Mouse (Mus musculus) heart, embryonic 16.5 days (tissue): ENCODE measurements around the gene Man2a1. TPM values are rescaled to one million over a fixed set of nuclear protein-coding genes. Genes with fewer than 3 reads are reported as not detected.

Source experiments
- ATAC-seq: fragments of 200-750 bp; cut with Nextera tagmentation; replicated peaks from 2 replicates; pipeline ENCODE4 v1.8.0; 2017; ENCODE audit warnings: moderate number of reproducible peaks; ENCODE audit not compliant: insufficient read depth, low FRiP score; ENCODE audit errors: extremely low read depth
- H3K27ac ChIP-seq: fragments of 300-500 bp; sonication (generic); 2 replicates; pipeline ENCODE4 v1.5.1; 2014; ENCODE audit warnings: mild to moderate bottlenecking, low read length, control low read depth, moderate library complexity
- H3K27me3 ChIP-seq: fragments of 300-500 bp; sonication (generic); 2 replicates; pipeline ENCODE4 v1.6.1; 2014; ENCODE audit warnings: low read length, mixed read lengths; ENCODE audit not compliant: control insufficient read depth, insufficient read depth
- H3K36me3 ChIP-seq: fragments of 300-500 bp; sonication (generic); 2 replicates; pipeline ENCODE4 v1.6.1; 2014; ENCODE audit not compliant: control insufficient read depth, insufficient read depth
- H3K4me1 ChIP-seq: fragments of 300-500 bp; sonication (generic); 2 replicates; pipeline ENCODE4 v1.6.1; 2014; ENCODE audit warnings: low read length, mixed read lengths; ENCODE audit not compliant: control insufficient read depth, insufficient read depth
- H3K4me2 ChIP-seq: fragments of 300-500 bp; sonication (generic); 2 replicates; pipeline ENCODE4 v1.6.1; 2014; ENCODE audit warnings: low read depth, mild to moderate bottlenecking, control low read depth, low read length
- H3K4me3 ChIP-seq: fragments of 300-500 bp; sonication (generic); 2 replicates; pipeline ENCODE4 v1.5.1; 2014; ENCODE audit warnings: mild to moderate bottlenecking, control low read depth, low read length
- H3K9ac ChIP-seq: fragments of 300-500 bp; sonication (generic); 2 replicates; pipeline ENCODE4 v1.6.1; 2014; ENCODE audit warnings: low read length, control low read depth
- H3K9me3 ChIP-seq: fragments of 300-500 bp; sonication (generic); replicated peaks from 2 replicates; pipeline ENCODE4 v1.6.1; 2016; ENCODE audit warnings: low read length; ENCODE audit not compliant: control insufficient read depth
- WGBS: fragments of 180-500 bp; shearing (Covaris S2); extraction: QIAGEN DNeasy Blood & Tissue Kit; methylation state at CpG from one replicate; pipeline ENCODE4 v1.1.7; 2014; 5-methylcytosine and 5-hydroxymethylcytosine counted together
- polyA plus RNA-seq: library from polyadenylated mRNA; unstranded; fragments of >200 nt; fragmentation: Nextera tagmentation; extraction: Ambion mirVana; gene quantifications from 2 replicates; pipeline ENCODE4 v1.2.1, GENCODE M21; 2015

Gene Man2a1
- polyA plus RNA-seq, 1 experiment from 2014 or later, result 6.9 TPM

DNA sequence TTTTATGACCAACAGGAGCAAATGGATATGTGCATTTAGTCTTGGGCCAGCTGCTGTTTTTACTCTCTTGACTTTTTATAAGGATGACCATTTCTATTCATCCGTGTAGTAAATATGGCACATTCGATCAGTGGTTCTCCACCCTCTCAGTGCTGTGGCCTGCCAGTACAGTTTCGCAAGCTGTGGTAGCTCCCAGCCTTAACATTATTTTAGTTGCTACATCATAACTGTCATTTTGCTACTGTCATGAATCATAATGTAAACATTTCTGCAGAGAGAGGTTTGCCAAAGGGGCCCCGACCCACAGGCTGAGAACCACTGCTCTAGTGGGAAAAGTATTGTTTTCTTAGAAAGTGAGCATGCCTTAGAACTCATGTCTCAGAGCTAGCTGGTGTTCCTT is 59.1 kb downstream of the Man2a1 start:
- no peaks in the 10 kb centered on the region; the same call in 1 of the 2 replicates for H3K27me3 ChIP-seq
- no peaks in the 10 kb centered on the region for H3K4me1 ChIP-seq
- 80% methylated on average over 4 of the region's 4 CpGs for WGBS
- ATAC-seq, result no peak
- H3K9ac ChIP-seq, result no peak overlapping the region
- no peak overlapping the region for H3K27ac ChIP-seq
- H3K9me3 ChIP-seq, result 0 out of 2 replicates have a peak, but pooled peaks cover 2% of the 10 kb centered on the region
- no peak overlapping the region for H3K4me3 ChIP-seq
- peaks cover 11% of the 10 kb centered on the region; the same call in 1 of the 2 replicates for H3K36me3 ChIP-seq
- no peak overlapping the region for H3K4me2 ChIP-seq

DNA sequence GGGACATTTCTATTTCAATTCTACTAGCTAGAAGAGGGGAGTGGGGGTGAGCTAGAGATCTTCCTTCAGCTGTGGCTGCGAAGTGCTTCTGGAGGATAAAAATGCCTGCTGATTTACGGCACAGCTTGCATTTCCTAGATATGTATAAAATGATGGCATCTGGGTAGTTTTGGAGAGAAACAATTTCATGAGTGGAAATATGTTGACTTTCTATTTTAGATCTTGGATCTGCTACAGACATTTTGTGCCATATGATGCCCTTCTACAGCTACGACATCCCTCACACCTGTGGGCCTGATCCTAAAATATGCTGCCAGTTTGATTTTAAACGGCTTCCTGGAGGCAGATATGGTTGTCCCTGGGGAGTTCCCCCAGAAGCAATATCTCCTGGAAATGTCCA is 66.0 kb downstream of the Man2a1 start:
- H3K36me3 ChIP-seq, result peaks cover 24% of the 10 kb centered on the region
- WGBS, result 79% methylated on average over 4 of the region's 4 CpGs
- H3K4me1 ChIP-seq, result no peaks in the 10 kb centered on the region
- no peak overlapping the region for H3K27ac ChIP-seq
- ATAC-seq, result no peak
- H3K4me3 ChIP-seq, result no peak overlapping the region
- no peaks in the 10 kb centered on the region for H3K27me3 ChIP-seq
- no peak overlapping the region for H3K9ac ChIP-seq
- H3K4me2 ChIP-seq, result no peak overlapping the region
- H3K9me3 ChIP-seq, result 0 out of 2 replicates have a peak, but pooled peaks cover 2% of the 10 kb centered on the region

DNA sequence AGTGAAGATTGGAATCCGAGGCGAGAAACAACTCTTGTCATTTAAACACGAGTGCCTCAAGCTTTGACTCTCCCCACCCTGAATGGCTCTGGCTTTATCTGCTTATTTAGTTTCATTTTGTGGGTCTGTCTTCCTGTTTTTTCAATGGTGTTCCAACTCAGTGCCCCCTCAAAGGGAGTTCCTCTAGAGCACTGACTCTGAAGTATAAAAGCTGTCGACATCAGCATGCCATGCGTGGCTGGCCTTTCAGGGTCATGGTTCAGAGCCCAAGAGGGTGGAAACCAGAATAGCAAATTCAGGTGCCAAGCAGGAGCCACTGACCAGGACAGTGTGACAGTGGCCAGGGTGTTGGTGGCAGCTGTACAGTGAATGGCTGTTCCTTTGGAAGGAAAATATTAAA is 68.0 kb downstream of the Man2a1 start:
- Histone ChIP-seq H3K4me3 (no peak overlapping the region), H3K27me3 (no peaks in the 10 kb centered on the region), H3K27ac (no peak overlapping the region), H3K4me1 (no peaks in the 10 kb centered on the region), H3K9me3 (no peaks in the 10 kb centered on the region), H3K9ac (no peak overlapping the region), H3K36me3 (peaks cover 35% of the 10 kb centered on the region), H3K4me2 (no peak overlapping the region)
- WGBS, result 64% methylated on average over 5 of the region's 5 CpGs
- no peak for ATAC-seq

DNA sequence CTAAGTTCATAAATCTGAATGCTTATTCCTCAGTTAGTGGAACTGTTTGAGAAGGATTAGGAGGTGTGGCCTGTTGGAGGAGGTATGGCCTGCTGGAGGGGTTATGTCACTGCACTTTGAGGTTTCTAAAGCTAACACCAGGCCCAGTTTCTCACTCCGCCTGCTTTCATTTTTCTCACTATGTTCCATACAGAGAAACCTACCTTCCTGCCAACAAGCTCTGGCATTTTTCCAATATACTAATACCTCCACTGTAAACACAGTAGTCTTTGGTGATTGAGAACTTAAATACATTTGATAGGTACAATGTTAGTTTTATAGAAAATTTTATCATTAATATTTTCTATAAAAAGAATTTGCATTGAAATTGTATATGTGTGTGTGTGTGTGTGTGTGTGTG is 73.9 kb downstream of the Man2a1 start:
- H3K9ac ChIP-seq, result no peak overlapping the region
- no peak for ATAC-seq
- H3K4me1 ChIP-seq, result peaks cover 6% of the 10 kb centered on the region
- no peak overlapping the region for H3K4me2 ChIP-seq
- peaks cover 43% of the 10 kb centered on the region for H3K36me3 ChIP-seq
- peaks cover 8% of the 10 kb centered on the region for H3K9me3 ChIP-seq
- no peaks in the 10 kb centered on the region for H3K27me3 ChIP-seq
- no peak overlapping the region for H3K27ac ChIP-seq
- WGBS, result 76% methylated on average over 1 of the region's 1 CpGs
- no peak overlapping the region for H3K4me3 ChIP-seq

DNA sequence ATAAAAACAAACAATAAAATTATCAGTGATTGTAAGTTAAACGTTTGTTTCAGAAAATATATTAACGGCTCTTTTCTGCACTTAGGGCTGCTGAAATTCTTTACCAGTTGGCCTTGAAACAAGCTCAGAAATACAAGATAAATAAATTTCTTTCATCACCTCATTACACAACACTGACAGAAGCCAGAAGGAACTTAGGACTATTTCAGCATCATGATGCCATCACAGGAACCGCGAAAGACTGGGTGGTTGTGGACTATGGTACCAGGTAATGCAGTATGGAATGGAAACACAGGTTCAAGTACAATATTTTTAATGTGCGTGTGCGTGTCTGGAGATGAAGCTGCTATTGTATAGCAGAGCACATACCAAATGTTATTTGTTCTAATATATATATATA is 74.4 kb downstream of the Man2a1 start:
- peaks cover 38% of the 10 kb centered on the region for H3K36me3 ChIP-seq
- H3K4me2 ChIP-seq, result no peak overlapping the region
- H3K27ac ChIP-seq, result no peak overlapping the region
- H3K27me3 ChIP-seq, result no peaks in the 10 kb centered on the region
- H3K4me1 ChIP-seq, result peaks cover 6% of the 10 kb centered on the region
- no peak overlapping the region for H3K4me3 ChIP-seq
- WGBS, result 65% methylated on average over 6 of the region's 6 CpGs
- H3K9ac ChIP-seq, result no peak overlapping the region
- 0 out of 2 replicates have a peak, but pooled peaks have one; percentile 46 for ATAC-seq
- H3K9me3 ChIP-seq, result peaks cover 8% of the 10 kb centered on the region

DNA sequence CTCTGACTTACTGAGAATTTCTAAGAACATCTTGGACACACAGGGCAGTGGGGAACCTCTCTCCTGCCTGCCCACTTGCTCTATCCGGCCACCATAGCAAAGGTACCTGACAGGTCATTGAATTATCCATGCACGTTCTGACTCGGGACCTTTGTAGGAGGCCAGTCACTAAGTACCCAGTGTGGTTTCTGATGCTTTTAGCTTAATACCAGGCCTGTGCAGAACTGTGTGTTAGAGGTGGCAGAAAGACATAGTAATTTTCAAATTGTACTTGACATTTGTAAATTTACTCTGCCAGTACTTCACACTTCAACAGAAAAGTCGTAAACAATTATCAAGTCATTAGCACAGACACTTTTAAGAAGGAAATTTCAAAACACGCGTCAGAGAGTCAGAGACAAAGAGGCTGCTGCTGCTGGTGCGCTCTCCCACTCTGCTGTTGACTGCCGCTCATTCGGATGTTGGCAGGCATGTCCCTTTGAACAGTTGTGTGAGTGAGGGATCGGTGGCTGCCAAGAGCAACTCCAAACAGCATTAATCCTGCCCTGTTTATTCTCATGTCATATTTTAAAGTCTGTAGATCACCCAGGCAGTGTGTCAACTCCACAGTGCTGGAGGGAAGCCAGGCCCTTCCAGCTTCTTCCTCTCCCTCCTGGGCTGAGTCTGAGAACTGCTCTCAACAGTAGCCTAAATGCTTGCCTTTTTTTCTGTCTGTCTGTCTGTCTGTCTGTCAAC is 76.4 kb downstream of the Man2a1 start:
- Histone ChIP-seq H3K4me2 (no peak overlapping the region; the same call in 1 of the 2 replicates), H3K9me3 (peaks cover 8% of the 10 kb centered on the region), H3K4me3 (no peak overlapping the region), H3K4me1 (peaks cover 6% of the 10 kb centered on the region), H3K9ac (no peak overlapping the region), H3K27me3 (no peaks in the 10 kb centered on the region), H3K36me3 (peaks cover 26% of the 10 kb centered on the region), H3K27ac (peak overlapping the region; percentile 35; the same call in 1 of the 2 replicates)
- ATAC-seq, result peak; percentile 83
- 32% methylated on average over 10 of the region's 10 CpGs for WGBS

DNA sequence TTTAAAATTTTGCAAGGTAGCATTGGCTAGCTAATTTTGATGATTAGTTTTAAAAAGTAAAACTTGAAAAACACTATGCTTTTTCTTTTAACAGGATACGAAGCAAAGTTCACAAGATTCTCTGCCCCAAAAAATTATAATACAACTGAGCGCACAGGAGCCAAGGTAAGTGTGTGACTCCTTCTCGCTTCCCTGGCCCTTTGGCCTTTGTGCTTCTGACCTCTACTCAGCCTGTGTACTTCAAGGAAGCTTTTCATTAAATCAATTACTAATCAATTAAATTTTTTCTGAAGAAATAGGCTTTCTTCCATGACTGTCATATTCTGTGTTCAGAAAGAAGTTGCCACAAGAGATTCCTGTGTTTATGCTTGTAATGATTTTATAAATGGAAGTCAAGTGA is 80.9 kb downstream of the Man2a1 start:
- no peak overlapping the region for H3K27ac ChIP-seq
- ATAC-seq, result no peak
- WGBS, result 91% methylated on average over 3 of the region's 3 CpGs
- no peak overlapping the region for H3K4me3 ChIP-seq
- H3K36me3 ChIP-seq, result no peaks in the 10 kb centered on the region; the same call in 1 of the 2 replicates
- no peak overlapping the region for H3K9ac ChIP-seq
- no peaks in the 10 kb centered on the region for H3K9me3 ChIP-seq
- H3K27me3 ChIP-seq, result no peaks in the 10 kb centered on the region
- no peak overlapping the region for H3K4me2 ChIP-seq
- H3K4me1 ChIP-seq, result peaks cover 6% of the 10 kb centered on the region

DNA sequence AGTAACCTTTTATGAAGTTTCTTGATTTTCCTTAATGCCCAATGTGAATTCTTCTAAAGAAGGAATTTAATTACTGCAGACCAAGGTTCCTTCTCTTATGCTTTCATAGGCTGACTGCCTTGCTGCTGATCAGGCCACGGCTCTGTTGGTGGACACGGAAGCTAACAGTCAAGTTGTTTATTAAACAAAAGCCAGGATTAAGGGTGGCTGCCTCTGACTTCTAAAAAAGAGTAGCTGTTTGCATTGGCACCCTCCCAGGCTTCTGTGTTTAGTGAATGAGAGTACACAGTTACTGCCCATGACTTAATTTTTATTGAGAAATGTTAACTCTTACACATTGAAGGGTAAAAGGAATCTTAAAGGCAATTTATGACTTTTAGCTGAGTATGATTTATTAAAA is 81.4 kb downstream of the Man2a1 start:
- Histone ChIP-seq H3K27me3 (no peaks in the 10 kb centered on the region), H3K4me1 (peaks cover 2% of the 10 kb centered on the region), H3K9ac (no peak overlapping the region), H3K4me3 (no peak overlapping the region), H3K9me3 (no peaks in the 10 kb centered on the region), H3K4me2 (no peak overlapping the region), H3K36me3 (peaks cover under 1% of the 10 kb centered on the region), H3K27ac (no peak overlapping the region)
- no peak for ATAC-seq
- WGBS, result 67% methylated on average over 2 of the region's 2 CpGs

DNA sequence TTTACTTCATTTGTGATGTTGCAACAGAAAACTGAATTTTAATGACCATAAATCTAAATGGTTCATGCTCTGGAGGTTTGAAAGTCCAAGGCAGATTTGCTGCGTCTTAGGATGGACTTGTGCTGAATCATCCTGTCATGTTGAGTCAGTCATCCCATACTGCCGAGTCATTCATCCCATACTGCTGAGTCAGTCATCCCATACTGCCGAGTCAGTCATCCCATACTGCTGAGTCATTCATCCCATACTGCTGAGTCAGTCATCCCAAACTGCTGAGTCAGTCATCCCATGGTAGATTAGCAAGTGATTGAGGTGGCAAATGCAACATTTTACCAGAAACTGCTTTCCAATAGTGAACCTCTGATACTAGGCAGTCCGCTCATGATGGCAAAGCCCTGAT is 83.6 kb downstream of the Man2a1 start:
- no peak overlapping the region for H3K27ac ChIP-seq
- H3K36me3 ChIP-seq, result peaks cover 4% of the 10 kb centered on the region
- no peak overlapping the region for H3K4me2 ChIP-seq
- no peak overlapping the region for H3K4me3 ChIP-seq
- no peaks in the 10 kb centered on the region for H3K9me3 ChIP-seq
- H3K4me1 ChIP-seq, result no peaks in the 10 kb centered on the region
- no peak overlapping the region for H3K9ac ChIP-seq
- WGBS, result 93% methylated on average over 4 of the region's 4 CpGs
- ATAC-seq, result no peak
- H3K27me3 ChIP-seq, result no peaks in the 10 kb centered on the region
